Mouse (Mus musculus) retina, adult 2 months (tissue): ENCODE results near the gene Adgrg7.

Experiments used
- DNase-seq: peaks from one replicate; pipeline ENCODE4 v3.0.0-alpha.2; 2012; ENCODE audit warnings: low read depth, low spot score

The Adgrg7 gene

GRCm38 (mm10) chr16:56710071-56710470 is 85.6 kb downstream of the Adgrg7 start:
- DNase-seq, result no peak

DNA sequence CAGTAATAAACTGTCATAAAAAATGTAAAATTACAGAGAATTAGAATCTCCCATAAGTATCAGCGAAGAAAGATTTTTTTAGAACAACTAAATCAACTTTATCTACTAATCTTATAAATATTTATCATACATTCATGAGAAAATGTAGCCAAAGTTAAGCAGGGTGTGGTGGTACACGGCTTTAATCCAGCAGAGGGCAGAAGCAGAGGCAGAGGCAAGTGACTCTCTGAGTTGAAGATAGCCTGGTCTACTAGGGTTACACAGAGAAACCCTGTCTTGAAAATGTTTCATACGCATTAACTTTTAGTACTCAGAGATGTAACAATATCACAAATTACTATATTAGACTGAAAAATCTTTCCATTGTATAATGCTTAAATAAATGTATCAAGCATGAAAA is 89.9 kb downstream of the Adgrg7 start:
- no peak for DNase-seq

DNA sequence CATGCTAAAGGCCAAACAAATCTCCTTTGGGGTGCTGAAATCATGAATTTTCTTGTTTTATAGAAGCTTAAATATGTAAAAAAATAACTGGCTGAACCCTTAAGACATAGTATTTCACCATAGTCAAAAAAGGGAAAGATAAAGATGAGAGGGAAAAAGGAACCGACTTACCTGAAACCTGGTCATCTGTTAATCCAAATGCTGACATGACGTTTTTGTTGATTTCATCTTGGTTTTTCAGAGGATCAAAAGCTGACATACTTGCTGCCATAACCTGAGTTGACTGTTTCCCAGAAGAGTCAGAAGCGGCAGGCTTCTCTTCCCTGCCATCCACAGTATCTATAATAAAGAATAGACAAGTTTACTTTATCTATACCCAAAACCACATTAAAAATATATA is 94.8 kb downstream of the Adgrg7 start:
- DNase-seq, result no peak

DNA sequence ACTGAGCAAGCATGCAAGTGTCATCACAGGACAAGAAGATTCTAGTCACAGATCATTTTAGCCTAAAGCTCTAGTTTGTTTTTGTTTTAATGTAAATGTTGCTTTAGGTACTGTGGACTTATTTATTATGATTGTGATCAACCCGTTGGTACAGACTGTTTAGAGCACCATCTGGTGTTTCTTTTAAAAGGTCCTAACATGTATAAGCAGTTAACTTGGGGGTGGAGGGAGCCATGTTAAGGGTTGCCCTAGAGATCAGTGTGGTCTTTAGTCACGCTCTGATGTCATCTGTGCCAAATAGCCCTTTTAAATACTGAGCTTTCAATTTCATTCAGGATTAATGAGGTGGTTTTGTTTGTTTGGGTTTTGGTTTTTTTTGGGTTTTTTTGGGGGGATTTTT is 99.2 kb downstream of the Adgrg7 start:
- DNase-seq, result no peak

DNA sequence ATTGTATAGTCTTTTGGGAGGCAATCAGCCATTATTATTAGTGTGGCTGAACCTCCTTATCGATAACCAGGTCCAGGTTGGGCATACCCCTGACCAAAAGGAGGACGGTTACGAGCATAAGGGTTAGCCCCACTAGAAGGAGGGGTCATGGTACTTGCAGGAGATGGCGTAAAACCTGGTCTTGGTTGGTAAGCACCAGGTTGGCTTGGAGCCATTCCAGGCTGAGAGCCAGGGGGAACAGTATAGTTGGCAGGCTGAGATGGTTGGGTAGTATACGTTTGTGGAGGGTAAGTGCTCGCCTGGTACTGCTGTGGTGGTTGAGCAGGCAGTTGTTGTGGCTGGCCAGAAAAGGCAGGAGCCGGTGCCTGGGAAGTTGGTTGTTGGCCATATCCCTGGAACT is 104.9 kb downstream of the Adgrg7 start:
- no peak for DNase-seq

- DNase-seq, result no peak
These were observed 108.9 kb downstream of the Adgrg7 start for GRCm38 (mm10) chr16:56686747-56687146.

- no peak for DNase-seq
These were observed 114.5 kb downstream of the Adgrg7 start for GRCm38 (mm10) chr16:56681010-56681645.

DNA sequence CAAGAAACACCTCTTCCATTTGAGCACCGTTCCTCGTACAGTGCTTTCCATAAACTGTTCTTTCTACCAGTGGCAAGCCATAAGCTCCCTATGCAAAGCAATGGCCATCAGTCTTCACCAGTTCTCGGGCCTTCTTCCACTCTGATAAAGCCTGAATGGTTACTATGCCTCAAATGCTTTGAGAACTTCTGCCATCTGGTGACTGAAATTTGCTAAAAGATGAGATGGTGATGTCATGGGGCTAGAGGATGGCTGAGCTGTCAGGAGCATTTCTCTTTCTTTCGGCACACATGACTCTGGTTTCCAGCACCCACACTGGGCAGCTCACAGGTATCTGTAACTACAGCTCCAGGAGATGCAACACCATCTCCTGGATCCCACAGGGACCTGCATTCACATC is 118.5 kb downstream of the Adgrg7 start:
- DNase-seq, result peak; percentile 34
